Mouse (Mus musculus) regulatory T cell (primary cell): ENCODE data around the gene Pole3.

Experiments
- in situ Hi-C: fragments of 300-600 bp; cut with MboI, MseI; formaldehyde crosslinking; loops from one replicate; pipeline ENCODE4 v1.15.1; 2025; ENCODE audit warnings: high pct_unique_total_duplicates

Pole3 gene

DNA sequence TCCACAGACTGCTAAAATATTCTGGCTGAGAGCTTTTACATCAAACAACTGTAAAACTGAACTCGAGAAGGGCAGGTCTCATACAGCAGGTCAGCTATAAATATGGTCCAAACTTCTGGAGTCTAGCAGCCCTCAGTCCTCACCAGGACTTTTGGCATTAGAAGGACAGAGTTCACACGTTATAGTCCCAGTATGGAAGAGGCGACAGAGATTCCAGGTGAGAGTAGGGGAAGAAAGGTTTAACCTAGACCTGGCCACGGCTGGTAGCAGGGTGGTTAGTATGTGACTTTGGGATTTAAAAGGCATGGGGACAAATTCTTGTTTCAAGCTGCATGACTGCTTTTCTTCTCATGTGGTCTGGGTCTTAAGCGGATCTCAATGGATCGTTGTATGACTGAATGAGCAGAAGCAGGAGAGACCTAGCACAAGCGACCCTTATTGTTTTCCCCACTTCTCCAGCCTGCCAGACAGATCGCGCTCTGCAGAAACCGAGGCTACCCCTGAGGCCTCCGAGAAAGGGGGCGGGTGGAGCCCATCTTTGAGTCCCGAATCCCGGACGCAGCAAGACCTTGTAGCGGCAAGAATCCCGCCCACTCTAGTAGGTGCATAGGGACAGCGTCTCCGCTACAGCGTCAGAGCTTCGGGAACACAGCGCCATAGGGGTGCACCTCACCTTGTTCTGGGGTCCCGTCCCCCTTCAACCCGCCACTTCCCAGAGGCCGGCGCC is 5.6 kb downstream of the Pole3 start:
- in situ Hi-C loops: loop anchor here (5.0 kb wide), 1 partner anchor 102 kb away; no protein-coding TSS in a partner anchor

DNA sequence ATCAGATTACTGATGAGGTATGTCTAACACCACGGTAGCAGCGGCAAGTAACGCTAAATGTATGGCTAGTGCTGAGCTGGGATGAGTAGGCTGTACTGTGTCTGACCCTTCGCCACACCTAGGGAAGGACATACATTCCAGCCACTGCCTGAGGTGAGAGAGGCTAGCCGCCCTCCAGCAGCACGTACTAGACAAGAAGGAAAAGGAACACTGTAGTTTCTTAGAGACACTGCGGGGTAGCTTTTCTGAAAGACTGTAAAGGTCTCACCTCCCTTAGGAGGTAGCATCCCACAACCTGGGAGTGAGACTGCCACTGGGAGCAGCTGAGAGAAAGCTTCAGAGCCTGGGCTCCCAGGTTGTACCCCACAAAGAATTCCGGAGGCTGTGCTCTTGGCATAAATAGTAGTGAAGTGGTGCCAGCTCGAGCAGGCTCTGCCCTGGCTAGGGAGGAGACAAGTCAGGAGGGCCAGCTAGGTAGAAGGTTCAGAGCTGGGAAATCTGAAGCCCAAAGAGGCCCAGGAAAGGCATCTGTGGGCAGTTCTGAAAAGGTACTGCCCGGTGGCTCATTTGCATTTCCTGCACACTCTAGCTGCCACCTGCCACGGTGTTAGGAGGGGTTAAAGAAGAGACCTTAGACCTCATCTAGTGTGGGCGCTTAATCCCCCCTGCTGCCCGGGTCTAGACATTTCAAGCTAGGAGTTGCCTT is 6.3 kb downstream of the Pole3 start:
- in situ Hi-C loops: loop anchor here (5.0 kb wide), 1 partner anchor 101 kb away; no protein-coding TSS in a partner anchor

DNA sequence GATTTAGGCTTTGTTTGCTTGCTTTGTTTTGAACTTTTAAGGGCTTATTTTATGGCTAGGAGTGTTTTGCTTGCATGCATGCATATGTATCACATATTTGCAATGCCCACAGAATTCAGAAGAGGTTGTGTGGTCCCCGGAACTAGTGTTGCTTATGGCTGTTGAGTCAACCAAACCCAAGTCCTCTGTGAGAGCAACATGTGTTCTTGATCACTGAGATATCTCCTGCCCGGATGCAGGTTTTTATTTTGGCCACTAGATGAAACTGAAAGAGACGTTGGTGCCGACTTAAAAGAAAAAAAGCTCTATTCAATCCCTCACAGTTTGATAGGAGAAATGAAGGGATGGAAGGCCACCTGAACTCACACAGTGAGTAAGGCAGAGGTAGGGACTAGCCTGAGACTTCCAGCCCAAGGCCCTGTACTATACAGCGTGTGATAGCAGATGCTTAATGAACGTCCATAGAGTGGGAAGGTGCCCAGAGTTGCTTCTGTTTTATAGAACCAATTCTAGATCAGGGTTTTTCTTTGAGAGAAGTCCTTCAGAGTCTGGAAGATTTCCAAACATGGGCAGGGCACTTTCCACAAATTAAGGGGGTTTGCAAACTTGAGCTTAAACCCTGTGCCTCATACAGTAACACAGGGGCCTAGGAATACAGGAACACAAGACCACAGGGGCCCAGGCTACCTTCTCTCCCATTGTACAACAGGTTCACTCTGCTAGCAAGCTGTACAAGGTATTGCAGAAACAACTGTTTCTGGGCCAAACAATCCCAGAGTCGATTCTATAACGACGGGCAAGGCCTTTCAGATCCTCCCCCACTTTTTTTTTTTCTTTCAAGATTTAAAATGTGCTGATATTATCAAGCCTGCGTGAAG is 7.1 kb downstream of the Pole3 start:
- in situ Hi-C loops: loop anchor here (5.0 kb wide), 1 partner anchor 100 kb away; no protein-coding TSS in a partner anchor

DNA sequence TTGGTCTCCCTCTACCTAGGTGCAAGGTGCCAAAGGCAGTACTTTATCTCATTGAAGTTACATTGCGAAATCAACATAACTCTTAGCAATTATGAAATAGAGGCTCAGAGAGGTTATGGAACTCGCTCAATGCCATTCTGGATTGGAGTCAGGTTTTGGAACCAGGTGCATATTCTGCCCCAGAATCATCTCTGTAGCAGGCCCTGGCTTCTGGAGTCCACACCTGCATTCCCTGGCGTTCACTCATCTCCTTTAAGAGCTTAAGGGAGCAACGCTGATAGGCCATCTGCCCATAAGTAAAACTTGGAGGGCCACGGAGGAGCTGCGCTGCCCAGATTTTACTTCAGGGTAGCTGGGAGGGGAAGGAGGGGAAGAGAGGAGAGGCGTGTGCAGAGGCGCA is 7.8 kb downstream of the Pole3 start:
- in situ Hi-C loops: loop anchor here (5.0 kb wide), 1 partner anchor 100 kb away; no protein-coding TSS in a partner anchor

DNA sequence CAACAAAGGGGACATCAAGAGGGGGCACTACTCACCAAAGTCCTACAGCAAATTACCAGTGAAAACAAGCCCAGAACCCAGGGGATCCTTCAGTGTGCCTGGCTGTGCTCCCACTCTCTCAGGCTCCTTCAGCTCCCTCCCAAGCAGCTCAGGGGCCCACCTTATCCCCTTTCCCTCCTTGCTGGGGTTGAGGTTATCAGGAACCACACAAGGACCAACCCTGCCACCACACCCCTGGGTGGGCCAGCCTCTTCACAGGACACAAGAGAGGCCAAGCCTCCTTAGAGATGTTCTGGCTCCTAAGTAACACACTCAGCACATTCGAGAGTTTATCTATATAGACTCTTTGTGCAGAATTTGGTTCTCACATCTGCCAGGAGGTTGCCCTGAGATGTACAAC is 8.3 kb downstream of the Pole3 start:
- in situ Hi-C loops: loop anchor here (5.0 kb wide), 1 partner anchor 99 kb away; no protein-coding TSS in a partner anchor

DNA sequence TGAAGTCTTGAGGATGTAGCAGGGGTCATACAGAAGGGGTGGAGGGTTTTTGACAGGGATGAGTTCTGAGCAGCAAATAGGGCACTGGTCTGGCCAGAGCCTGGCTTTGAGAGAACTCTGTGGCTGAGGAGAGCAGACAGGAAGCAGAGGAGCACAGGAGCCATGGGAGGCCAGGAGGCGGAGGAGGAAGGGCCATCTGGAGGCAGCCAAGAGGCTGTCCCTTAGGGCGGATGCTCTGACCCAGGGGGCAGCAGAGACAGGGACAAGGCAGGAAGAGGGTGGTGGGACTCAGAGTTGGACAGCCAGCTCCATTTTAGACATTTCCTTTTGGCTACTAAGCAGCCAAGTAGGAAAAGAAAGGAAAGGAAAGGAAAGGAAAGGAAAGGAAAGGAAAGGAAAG is 8.8 kb downstream of the Pole3 start:
- in situ Hi-C loops: loop anchor here (5.0 kb wide), 1 partner anchor 99 kb away; no protein-coding TSS in a partner anchor

DNA sequence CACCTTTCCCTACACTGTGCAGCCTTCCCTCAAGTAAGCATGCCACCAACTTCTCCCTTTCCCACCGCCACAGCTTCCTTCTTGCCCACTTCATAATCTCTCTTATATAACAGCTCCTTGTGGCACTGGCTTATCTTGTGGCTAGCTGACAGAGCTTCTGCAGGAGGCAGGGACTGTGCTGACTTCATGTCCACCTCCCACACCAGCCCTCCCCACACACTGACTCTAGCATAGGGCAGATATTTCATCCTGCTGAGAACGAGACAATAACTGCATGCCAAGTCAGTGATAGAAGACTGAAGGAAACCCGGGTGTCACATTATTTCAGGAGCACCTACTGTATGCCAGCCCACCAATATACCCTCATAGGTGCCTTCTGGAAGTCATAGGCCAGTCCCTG is 9.4 kb downstream of the Pole3 start:
- in situ Hi-C loops: loop anchor here (5.0 kb wide), 1 partner anchor 98 kb away; no protein-coding TSS in a partner anchor

DNA sequence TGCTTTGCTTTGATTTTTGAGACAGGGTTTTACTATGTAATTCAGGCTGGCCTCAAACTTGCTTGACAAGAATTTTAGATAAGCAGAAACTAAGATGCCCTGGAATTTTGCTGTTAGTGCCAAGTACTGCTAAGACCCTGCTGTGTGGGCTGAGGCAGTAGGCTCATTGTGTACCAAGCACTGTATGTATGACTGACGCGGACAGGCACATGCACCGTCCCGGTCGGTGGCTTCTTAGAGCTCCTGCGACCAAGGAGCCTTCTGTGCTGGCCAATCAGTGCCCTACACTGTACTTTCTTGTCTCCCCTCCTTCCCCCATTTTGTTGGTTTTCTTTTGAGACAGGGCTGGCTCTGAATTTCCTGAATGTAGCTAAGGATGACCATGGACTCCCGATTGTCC is 9.9 kb downstream of the Pole3 start:
- in situ Hi-C loops: loop anchor here (5.0 kb wide), 1 partner anchor 98 kb away; no protein-coding TSS in a partner anchor

DNA sequence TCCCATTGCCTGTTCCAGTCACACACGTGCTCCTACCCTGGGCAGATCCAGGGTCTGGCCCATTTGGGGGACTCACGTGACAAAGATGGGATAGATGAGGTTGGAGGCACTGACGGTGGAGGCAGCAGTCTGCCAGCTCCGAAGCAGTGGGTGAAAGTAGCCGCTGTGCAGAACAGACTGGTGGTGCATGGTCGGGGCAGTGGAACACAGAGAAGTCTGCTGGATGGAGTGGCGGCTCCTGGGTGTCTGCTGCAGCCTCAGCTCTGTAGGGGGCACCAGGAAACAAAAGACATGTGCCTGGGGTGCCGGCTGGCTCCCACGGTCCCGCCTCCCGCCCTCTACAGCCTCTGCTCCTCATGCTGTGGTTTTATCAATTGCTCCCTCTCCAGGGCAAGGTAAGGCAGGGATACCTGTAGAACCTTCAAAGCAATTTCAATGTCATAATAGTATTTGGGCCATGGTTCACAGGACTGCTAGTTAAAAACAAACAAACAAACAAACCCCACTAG is 10.8 kb downstream of the Pole3 start:
- in situ Hi-C loops: no loop called here

DNA sequence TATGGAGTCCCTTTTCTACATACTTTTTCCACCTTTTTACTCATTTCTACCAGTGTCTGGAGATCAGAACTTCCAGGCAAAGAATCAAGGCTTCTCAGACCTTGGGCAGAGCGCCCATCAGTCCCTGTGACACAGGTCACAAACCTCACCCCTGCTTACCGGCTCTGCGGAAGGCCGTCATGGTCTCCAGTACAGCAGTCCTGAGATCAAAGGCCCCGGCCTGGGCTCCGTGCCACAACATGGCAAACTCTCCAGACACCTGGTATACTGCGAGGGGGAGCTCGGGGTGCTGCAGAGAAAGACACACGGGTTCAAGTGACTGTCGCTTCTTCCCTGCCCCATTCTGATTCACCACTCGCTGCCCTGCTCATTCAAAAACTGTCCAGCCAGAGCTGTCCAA is 14.9 kb downstream of the Pole3 start:
- in situ Hi-C loops: no loop called here

DNA sequence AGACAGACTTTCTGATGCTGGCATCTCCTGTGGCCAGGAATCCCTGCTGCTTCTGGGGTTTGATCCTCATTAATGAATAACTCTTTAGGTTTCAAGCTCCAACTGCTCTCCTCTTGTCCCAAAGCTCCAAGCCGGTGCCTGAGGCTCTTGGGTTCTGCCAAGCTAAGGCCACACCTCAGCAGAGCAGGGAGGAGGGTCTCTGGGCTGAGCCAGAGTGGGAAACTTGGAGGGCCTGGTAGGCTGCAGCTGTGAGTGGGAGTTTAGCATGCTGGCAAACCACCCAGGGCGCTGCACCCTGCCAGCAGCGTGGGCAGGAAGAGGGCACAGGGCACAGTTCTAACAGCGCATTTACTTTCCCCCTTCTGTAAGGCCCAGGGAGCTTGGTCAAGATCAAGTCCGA is 16.0 kb downstream of the Pole3 start:
- in situ Hi-C loops: no loop called here

DNA sequence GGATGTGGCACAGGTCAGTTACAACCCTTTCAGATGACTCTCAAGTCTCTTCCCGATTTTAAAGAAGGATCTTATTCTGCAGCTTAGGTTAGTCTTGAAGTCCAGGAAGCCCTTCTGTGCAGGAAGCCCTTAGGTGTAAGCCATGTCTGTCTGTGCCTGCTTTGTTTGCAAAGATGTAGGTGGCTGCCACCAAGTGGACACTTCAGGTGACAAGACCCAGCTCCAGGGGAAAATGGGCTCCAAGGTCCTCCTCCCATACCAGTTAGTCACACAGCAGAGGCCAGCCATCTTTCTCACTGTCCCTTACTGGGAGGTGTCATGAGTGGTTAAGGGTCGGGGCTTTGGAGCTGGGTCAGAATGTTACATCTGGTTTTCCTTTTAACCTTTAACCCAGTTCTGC is 18.1 kb downstream of the Pole3 start:
- in situ Hi-C loops: no loop called here

DNA sequence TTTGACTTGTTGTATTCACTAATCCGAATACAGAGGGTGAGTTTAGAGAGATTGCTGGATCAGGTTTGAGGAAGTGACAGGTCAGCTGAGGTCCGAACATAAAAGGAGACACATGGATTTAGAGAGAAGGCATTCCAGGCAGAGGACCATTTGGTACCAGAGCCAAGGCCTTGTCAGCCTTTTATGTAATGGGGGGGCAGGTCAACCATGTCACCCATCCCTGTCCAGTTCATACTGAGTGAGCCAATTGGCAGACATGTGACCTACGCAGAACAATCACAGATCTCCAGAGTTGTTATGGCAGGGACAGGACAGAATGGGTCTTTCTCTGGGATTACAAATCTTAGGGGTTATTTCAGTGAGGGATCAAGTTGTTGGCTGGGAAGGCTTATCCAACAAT is 18.9 kb downstream of the Pole3 start:
- in situ Hi-C loops: no loop called here

DNA sequence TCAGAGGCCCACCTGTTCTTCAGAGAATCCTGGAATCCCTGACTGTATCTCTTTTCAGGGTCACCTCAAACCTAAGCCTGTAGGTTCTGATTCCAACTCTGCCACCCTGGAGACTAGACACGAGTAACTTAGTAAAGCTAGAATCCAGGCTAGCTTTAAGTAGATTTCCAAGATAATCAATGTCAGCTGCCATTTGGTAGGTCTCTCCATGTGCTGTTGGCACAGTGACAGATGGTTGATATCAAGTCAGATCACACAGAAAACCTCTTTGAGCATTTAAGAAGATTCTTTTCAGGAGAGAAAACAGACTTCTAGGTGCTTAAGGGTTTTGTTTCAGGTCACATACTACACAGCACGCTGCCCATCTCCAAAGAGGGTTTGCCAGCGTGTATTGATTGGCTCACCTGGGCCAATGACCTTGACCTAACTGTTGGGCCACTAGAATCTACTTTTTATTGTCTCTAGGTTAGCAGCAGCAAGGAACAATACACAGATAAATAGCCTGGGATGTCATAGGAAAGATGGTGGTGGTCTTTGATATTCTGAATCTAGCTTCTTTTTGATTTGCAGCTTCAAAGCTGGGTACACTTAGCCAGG is 21.4 kb downstream of the Pole3 start, which contains the start of gene Hdhd3:
Hdhd3 (minus strand) TSS at position 94 of the 597 bp plus-strand sequence.
- in situ Hi-C loops: no loop called here

DNA sequence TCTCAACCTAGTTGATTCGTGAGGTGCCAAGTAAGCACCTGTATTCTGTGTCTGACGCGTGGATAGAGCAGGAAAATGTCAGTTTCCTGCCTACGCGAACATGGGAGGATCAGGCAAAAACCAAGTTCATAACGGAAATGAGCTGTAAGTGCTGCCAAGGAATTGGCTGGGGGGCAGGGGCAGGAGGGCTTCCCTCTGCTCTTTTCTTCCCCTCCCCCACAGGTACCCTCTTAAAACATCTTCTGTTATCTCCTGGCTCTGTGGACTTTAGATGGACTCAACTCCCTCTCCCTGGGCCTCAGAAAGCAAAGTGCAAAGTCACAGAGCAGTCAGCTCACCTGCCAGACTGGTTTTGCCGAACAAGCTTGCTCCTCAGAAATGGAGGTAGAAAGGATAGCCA is 21.9 kb downstream of the Pole3 start:
- in situ Hi-C loops: no loop called here

DNA sequence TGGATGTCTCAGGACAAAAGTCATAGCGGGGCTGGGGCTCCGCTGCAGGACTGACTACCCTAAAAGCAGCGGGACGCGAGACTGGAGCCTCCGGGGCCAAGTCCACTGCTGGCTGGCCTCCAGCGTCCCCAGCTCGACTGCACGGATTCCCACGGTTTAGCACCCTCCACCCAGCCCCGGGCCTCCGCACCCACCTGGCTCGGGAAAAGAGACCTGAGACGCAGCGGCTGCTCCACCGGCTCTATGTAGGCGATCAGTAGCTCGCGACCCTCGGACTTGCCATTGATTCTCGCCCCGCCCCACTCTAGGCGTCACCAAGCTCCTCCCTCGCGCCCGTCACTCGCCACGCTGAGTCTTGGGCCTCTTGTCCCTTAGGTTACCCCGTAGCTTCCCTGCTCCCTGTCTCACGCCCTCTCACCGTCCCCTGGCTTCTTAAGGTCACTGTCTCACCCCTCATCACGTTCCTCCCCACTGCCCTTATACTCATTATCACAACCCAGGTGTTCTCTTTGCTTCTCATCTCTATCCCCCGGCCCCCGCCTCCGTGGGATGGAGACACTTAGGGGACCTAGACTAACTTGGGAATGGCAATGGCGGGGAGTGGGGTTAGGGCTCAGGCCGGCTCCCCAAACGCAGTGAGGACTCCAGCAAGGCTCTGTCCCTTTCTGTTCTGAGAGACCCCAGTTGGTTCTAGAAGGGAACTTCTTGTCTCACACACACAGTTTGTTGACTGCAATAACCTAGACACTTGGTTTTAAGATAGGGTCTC is 22.7 kb downstream of the Pole3 start:
- in situ Hi-C loops: no loop called here

DNA sequence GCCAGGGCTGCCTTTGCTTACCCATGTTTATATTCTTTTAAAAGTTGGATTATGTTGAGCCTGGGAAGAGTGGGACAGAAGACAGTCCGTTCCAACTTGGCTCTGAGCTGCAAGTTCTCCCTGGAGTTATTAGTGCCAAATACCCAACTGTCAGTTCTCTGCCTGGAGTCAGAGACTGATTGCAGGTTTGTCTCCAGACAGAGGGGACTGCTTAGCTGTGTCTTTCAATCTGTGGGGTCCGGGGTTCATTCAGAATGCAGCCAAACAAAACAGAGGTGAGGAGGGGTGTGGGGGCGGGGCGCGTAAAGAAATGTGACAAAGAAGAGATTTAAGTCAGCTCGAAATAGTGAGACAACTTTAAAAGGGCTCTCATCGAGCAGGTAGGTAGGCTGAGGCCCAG is 23.3 kb downstream of the Pole3 start:
- in situ Hi-C loops: no loop called here

DNA sequence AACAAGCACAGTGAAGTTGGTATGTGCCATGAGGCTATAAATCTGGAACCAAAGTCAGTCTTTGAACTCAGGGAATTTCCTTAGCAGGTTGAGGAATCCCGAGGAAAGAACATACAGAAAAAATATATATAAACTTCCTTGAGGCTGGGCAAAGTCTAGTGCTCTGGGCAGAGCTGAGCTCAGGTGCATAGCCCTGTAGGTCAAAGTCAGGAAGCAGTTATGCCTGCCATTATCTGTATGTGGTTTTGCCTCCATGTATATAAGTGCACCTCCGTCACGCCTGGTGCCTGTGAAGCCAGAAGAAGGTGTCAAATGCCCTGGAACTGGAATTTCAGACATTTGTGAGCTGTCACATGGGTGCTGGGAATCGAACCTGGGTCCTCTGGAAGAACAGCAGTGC is 24.1 kb downstream of the Pole3 start:
- in situ Hi-C loops: no loop called here

DNA sequence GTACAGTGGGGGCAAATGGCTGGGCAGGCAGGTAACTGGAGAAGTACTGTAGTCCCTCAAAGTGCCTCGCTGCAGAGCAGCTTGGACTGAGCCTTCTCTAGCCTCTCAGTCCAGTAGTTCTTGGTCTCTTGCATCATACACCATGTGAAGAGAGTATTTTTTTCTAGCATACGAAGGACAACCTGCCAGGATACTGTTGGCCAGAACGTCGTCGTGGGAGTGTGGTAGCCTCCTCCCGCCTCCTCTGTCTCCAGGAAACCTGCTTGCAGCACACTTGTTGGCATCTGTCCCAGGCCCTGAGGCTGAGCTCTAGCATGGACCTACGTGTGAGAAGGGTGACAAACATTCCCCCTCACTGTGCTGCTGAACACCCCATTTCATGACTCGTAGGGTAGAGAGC is 28.1 kb downstream of the Pole3 start:
- in situ Hi-C loops: loop anchor here (25.0 kb wide), 1 partner anchor 890 kb away; no protein-coding TSS in a partner anchor

DNA sequence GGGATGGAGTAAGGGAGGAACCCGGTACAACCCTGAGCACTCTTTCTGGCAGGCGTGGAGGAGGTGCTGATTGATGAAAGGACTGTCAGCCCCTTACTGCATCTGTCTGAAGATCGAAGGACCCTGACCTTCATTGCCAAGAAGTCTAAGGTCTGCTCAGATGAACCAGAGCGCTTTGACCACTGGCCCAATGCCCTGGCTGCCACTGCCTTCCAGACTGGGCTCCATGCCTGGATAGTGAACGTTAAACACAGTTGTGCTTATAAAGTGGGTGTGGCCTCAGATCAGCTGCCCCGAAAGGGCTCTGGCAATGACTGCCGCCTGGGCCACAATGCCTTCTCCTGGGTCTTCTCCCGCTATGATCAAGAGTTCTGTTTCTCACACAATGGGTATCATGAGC is 28.9 kb downstream of the Pole3 start:
- in situ Hi-C loops: loop anchor here (25.0 kb wide), 1 partner anchor 891 kb away; no protein-coding TSS in a partner anchor
